Comparison of ENCODE assay signal across 21 mouse cellular contexts in the genomic region with DNA sequence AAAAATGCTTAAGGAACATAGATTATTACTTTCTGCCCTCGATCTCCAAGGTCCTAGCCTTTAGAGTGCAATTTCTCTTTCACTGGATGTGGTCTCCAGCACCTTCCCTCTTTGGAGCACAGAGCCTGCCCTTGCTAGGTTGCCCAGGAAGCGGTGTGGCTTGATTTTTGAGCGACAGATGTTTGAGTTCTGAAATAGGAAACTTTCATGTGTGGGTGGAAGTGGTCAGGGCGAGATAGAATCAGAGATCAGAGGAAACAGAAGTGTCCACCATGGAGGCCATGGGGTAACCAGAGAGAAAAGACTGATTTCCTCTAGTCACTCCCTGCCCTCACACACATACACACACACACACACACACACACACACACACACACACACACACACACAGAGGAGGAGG. TPM values are rescaled to one million over a fixed set of nuclear protein-coding genes. Genes with fewer than 3 reads are reported as not detected.
DNase-seq lines count a peak whose midpoint lies in the region; ATAC-seq and TF ChIP-seq lines count a peak whose summit lies in the region.
"Had no signal": no experiment of that assay in that cellular context is flagged by ENCODE, and none has a peak within 500 bp of the region (broad histone marks: within the 10 kb centered on the region; RNA-seq: fewer than 3 reads in every experiment).

No protein-coding gene starts in this region.

- peak overlapping the region; percentile 3; the same call in 1 of the 2 replicates for H3K27ac ChIP-seq in liver, postnatal 0 days (ENCODE audit: low read depth)
- H3K27ac ChIP-seq in liver, embryonic 11.5 days (ENCODE audit: low read depth, low read length): no peak overlapping the region
- H3K27ac ChIP-seq in CH12.LX (ENCODE audit: insufficient read depth, low read depth): no peak overlapping the region
- H3K27ac ChIP-seq: liver, embryonic 12.5 days had no signal

- no peaks in the 10 kb centered on the region for H3K79me2 ChIP-seq in CH12.LX (replicated peaks; ENCODE audit: control insufficient read depth, extremely low read depth, insufficient read depth, poor library complexity, severe bottlenecking)

- H3K27me3 ChIP-seq in liver, postnatal 0 days (ENCODE audit: insufficient read depth, low read length): no peaks in the 10 kb centered on the region
- peaks cover 7% of the 10 kb centered on the region; the same call in 1 of the 2 replicates for H3K27me3 ChIP-seq in liver, embryonic 11.5 days (replicated peaks; ENCODE audit: control insufficient read depth, insufficient read depth, low read length)
- no peaks in the 10 kb centered on the region for H3K27me3 ChIP-seq in CH12.LX (replicated peaks)

- dilution Hi-C loops in CH12.LX (cut with MboI; ENCODE audit: extremely low pct_ligation_motif_present, extremely low pct_unique_long_range_greater_than_20kb, low sequenced_read_pairs): no loop called here

- H3K4me2 ChIP-seq in liver, postnatal 0 days (ENCODE audit: low read depth, low read length): no peak overlapping the region
- H3K4me2 ChIP-seq in liver, embryonic 11.5 days: no peak overlapping the region
- 0 out of 2 replicates have a peak overlapping the region, but pooled peaks have one; percentile 1 for H3K4me2 ChIP-seq in CH12.LX (ENCODE audit: insufficient read depth, low read depth, poor library complexity, severe bottlenecking)
- H3K4me2 ChIP-seq: heart, embryonic 11.5 days; liver, embryonic 12.5 days had no signal

- DNase-seq in liver, postnatal 0 days: no peak
- DNase-seq in liver, embryonic 11.5 days (ENCODE audit: low spot score): no peak
- DNase-seq in CH12.LX (ENCODE audit: extremely low read depth): peak; percentile 19
- DNase-seq in induced T-regulatory cell, adult 2 months (ENCODE audit: low read depth): peak; percentile 76
- peak; percentile 53 to 69 for DNase-seq in natural killer cell, adult 2 months (ENCODE audit: low spot score in 2 of 2)
- DNase-seq in frontal cortex, postnatal 14 days (ENCODE audit: low spot score in 2 of 2): no peak
- DNase-seq in cerebellum, postnatal 10 days: no peak
- DNase-seq: adrenal gland, adult 8-10 months; gastrocnemius, postnatal 36 days; kidney, postnatal 10 days; thymus, adult 2 months had no signal

- 20% methylated on average over 4 of the region's 4 CpGs for WGBS in liver, postnatal 0 days (ENCODE audit: insufficient replicate concordance)
- 34% methylated on average over 4 of the region's 4 CpGs for WGBS in liver, embryonic 11.5 days

- no peaks in the 10 kb centered on the region for H3K36me3 ChIP-seq in liver, postnatal 0 days (replicated peaks; ENCODE audit: insufficient read depth, low read length)
- no peaks in the 10 kb centered on the region for H3K36me3 ChIP-seq in liver, embryonic 11.5 days (ENCODE audit: control insufficient read depth, insufficient read depth, low read length)
- no peaks in the 10 kb centered on the region for H3K36me3 ChIP-seq in CH12.LX (replicated peaks in 1 of 2; ENCODE audit: control insufficient read depth in 1 of 2, insufficient read depth in 1 of 2, low read length in 1 of 2)
- H3K36me3 ChIP-seq: liver, embryonic 12.5 days; midbrain, embryonic 10.5 days had no signal

- TF ChIP-seq CTCF in liver, postnatal 0 days (IDR thresholded peaks at IDR 0.05; ENCODE audit: low read depth): no peak
- no peak for TF ChIP-seq CTCF in CH12.LX (conservative IDR thresholded peaks at IDR 0.05 in 1 of 2, IDR thresholded peaks at IDR 0.05 in 1 of 2; ENCODE audit: low read depth in 2 of 2, low read length in 2 of 2)

- TF ChIP-seq RAD21 in CH12.LX (IDR thresholded peaks at IDR 0.05; ENCODE audit: low read depth, low read length): no peak

- H3K9ac ChIP-seq in liver, postnatal 0 days (replicated peaks): no peak overlapping the region
- no peak overlapping the region for H3K9ac ChIP-seq in liver, embryonic 11.5 days (ENCODE audit: low read depth, low read length)
- no peak overlapping the region for H3K9ac ChIP-seq in CH12.LX (ENCODE audit: insufficient read depth, low read depth)
- H3K9ac ChIP-seq: liver, embryonic 12.5 days had no signal

- no peak for TF ChIP-seq POLR2A in CH12.LX (IDR thresholded peaks at IDR 0.05; ENCODE audit: low read depth, low read length)

- no peak for ATAC-seq in liver, postnatal 0 days
- ATAC-seq in liver, embryonic 11.5 days (replicated peaks; ENCODE audit: low FRiP score): no peak
- no peak for ATAC-seq in megakaryocyte-erythroid progenitor cell, adult 5-6 weeks (replicated peaks; ENCODE audit: low FRiP score, low TSS enrichment, poor library complexity, severe bottlenecking)
- ATAC-seq: intestine, embryonic 16.5 days; liver, embryonic 12.5 days had no signal

- no peak for TF ChIP-seq EP300 in liver, postnatal 0 days (IDR thresholded peaks at IDR 0.05; ENCODE audit: low read depth)
- no peak for TF ChIP-seq EP300 in CH12.LX (IDR thresholded peaks at IDR 0.05; ENCODE audit: low read length)

- no peak overlapping the region for H3K4me3 ChIP-seq in liver, postnatal 0 days (ENCODE audit: low read depth, low read length)
- no peak overlapping the region for H3K4me3 ChIP-seq in liver, embryonic 11.5 days (ENCODE audit: low read depth, low read length)
- H3K4me3 ChIP-seq in CH12.LX (replicated peaks in 1 of 3; ENCODE audit: low read depth in 2 of 3, low read length in 2 of 3, poor library complexity in 1 of 3): no peak overlapping the region
- H3K4me3 ChIP-seq: liver, embryonic 12.5 days; midbrain, embryonic 10.5 days had no signal

- H3K4me1 ChIP-seq in liver, postnatal 0 days (ENCODE audit: insufficient read depth): peaks cover 44% of the 10 kb centered on the region
- H3K4me1 ChIP-seq in liver, embryonic 11.5 days (replicated peaks; ENCODE audit: control insufficient read depth, insufficient read depth, low read length): peaks cover 33% of the 10 kb centered on the region
- peaks cover 20 to 60% of the 10 kb centered on the region in 2 experiments for H3K4me1 ChIP-seq in CH12.LX (ENCODE audit: control insufficient read depth in 1 of 2, insufficient read depth in 2 of 2)

- no peaks in the 10 kb centered on the region for H3K9me3 ChIP-seq in liver, postnatal 0 days (ENCODE audit: low read length)
- H3K9me3 ChIP-seq in liver, embryonic 11.5 days (ENCODE audit: control insufficient read depth, low read length): no peaks in the 10 kb centered on the region
- H3K9me3 ChIP-seq in CH12.LX (replicated peaks; ENCODE audit: low read length): no peaks in the 10 kb centered on the region
- H3K9me3 ChIP-seq: liver, embryonic 12.5 days; midbrain, embryonic 10.5 days had no signal

- in situ Hi-C loops in CH12.LX (cut with MboI; ENCODE audit: low pct_ligation_motif_present, low pct_unique_long_range_greater_than_20kb, low sequenced_read_pairs): loop anchor here (25.0 kb wide), 2 partner anchors 269 to 494 kb away; a partner anchor contains a TSS

TF ChIP-seq in CH12.LX, 34 proteins besides CTCF, POLR2A, EP300 and RAD21 (continues in another document):
- no peak for TF ChIP-seq MEF2A (IDR thresholded peaks at IDR 0.05; ENCODE audit: borderline replicate concordance, low read depth, low read length)
- no peak for TF ChIP-seq USF1 (IDR thresholded peaks at IDR 0.05; ENCODE audit: low read depth, low read length)
- no peak for TF ChIP-seq ZKSCAN1 (IDR thresholded peaks at IDR 0.05; ENCODE audit: borderline replicate concordance, low read depth, low read length)

RNA-seq across cellular contexts. Expression of a gene that starts 8.3 kb away (rescaled TPM):
- polyA plus RNA-seq in liver, postnatal 0 days (2015; fragmentation: Nextera tagmentation; extraction: Ambion mirVana): 0.29 and 1.4 TPM in 2 replicates
- 0.16 and 0.22 TPM in 2 replicates for polyA plus RNA-seq in liver, embryonic 11.5 days (2014; fragmentation: Nextera tagmentation; extraction: Ambion mirVana)
- total RNA-seq in CH12.LX (2012; rRNA removed) (0.13 and 0.21 TPM in 2 replicates), CH12.LX (2014; rRNA removed) (0.03 and 0.07 TPM in 2 replicates)
- 0.23 and 0.33 TPM in 2 replicates for polyA plus RNA-seq in CH12.LX (2012; ENCODE audit: insufficient read length, low read depth)
- total RNA-seq in megakaryocyte-erythroid progenitor cell, adult 5-6 weeks (2014; fragmentation: Nextera tagmentation): not detected in 2 replicates
- not detected in 2 replicates for total RNA-seq in megakaryocyte-erythroid progenitor cell, adult 5-6 weeks (2017)

RNA-seq across cellular contexts. Expression of a gene that starts 22.9 kb away (rescaled TPM):
- 0.07 TPM in 2 replicates for polyA plus RNA-seq in liver, postnatal 0 days (2015; fragmentation: Nextera tagmentation; extraction: Ambion mirVana)
- polyA plus RNA-seq in liver, embryonic 11.5 days (2014; fragmentation: Nextera tagmentation; extraction: Ambion mirVana): 0.39 and 0.51 TPM in 2 replicates
- total RNA-seq in CH12.LX (2012; rRNA removed) (0.04 TPM in 1 of 2 replicates, not detected in the other), CH12.LX (2014; rRNA removed) (not detected in 2 replicates)
- polyA plus RNA-seq in CH12.LX (2012; ENCODE audit: insufficient read length, low read depth): 0.07 and 0.10 TPM in 2 replicates
- total RNA-seq in megakaryocyte-erythroid progenitor cell, adult 5-6 weeks (2014; fragmentation: Nextera tagmentation): not detected in 2 replicates
- total RNA-seq in megakaryocyte-erythroid progenitor cell, adult 5-6 weeks (2017): not detected in 2 replicates
- total RNA-seq: gastrocnemius, postnatal 36 days had no signal
- polyA plus RNA-seq: intestine, embryonic 16.5 days; liver, embryonic 12.5 days; lung, embryonic 16.5 days had no signal

RNA-seq across cellular contexts. Expression of a gene that starts 34.8 kb away (rescaled TPM):
- 0.17 and 0.19 TPM in 2 replicates for polyA plus RNA-seq in liver, postnatal 0 days (2015; fragmentation: Nextera tagmentation; extraction: Ambion mirVana)
- 0.10 TPM in 1 of 2 replicates, not detected in the other for polyA plus RNA-seq in liver, embryonic 11.5 days (2014; fragmentation: Nextera tagmentation; extraction: Ambion mirVana)
- total RNA-seq in CH12.LX (2012; rRNA removed) (0.08 and 0.13 TPM in 2 replicates), CH12.LX (2014; rRNA removed) (not detected in 2 replicates)
- polyA plus RNA-seq in CH12.LX (2012; ENCODE audit: insufficient read length, low read depth): 0.06 TPM in 1 of 2 replicates, not detected in the other
- total RNA-seq in megakaryocyte-erythroid progenitor cell, adult 5-6 weeks (2014; fragmentation: Nextera tagmentation): not detected in 2 replicates
- total RNA-seq in megakaryocyte-erythroid progenitor cell, adult 5-6 weeks (2017): 0.15 and 0.75 TPM in 2 replicates
- total RNA-seq: gastrocnemius, postnatal 36 days had no signal

RNA-seq across cellular contexts. Expression of a gene that starts 44.8 kb away (rescaled TPM):
- polyA plus RNA-seq in liver, postnatal 0 days (2015; fragmentation: Nextera tagmentation; extraction: Ambion mirVana): 12.8 and 13.1 TPM in 2 replicates
- polyA plus RNA-seq in liver, embryonic 11.5 days (2014; fragmentation: Nextera tagmentation; extraction: Ambion mirVana): 32.9 and 33.9 TPM in 2 replicates
- total RNA-seq in CH12.LX (2012; rRNA removed): 29.3 and 37.0 TPM in 2 replicates
- 7.4 and 8.3 TPM in 2 replicates for total RNA-seq in CH12.LX (2014; rRNA removed)
- 22.1 and 25.9 TPM in 2 replicates for polyA plus RNA-seq in CH12.LX (2012; ENCODE audit: insufficient read length, low read depth)
- total RNA-seq in megakaryocyte-erythroid progenitor cell, adult 5-6 weeks (2014; fragmentation: Nextera tagmentation): 9.3 and 23.6 TPM in 2 replicates
- 9.7 and 16.4 TPM in 2 replicates for total RNA-seq in megakaryocyte-erythroid progenitor cell, adult 5-6 weeks (2017)

RNA-seq across cellular contexts. Expression of a gene that starts 48.0 kb away (rescaled TPM):
- 0.04 and 0.08 TPM in 2 replicates for polyA plus RNA-seq in liver, postnatal 0 days (2015; fragmentation: Nextera tagmentation; extraction: Ambion mirVana)
- not detected in 2 replicates for polyA plus RNA-seq in liver, embryonic 11.5 days (2014; fragmentation: Nextera tagmentation; extraction: Ambion mirVana)
- not detected in 2 replicates for total RNA-seq in CH12.LX (2012; rRNA removed)
- total RNA-seq in CH12.LX (2014; rRNA removed): not detected in 2 replicates
- polyA plus RNA-seq in CH12.LX (2012; ENCODE audit: insufficient read length, low read depth): 0.07 TPM in 1 of 2 replicates, not detected in the other
- not detected in 2 replicates for total RNA-seq in megakaryocyte-erythroid progenitor cell, adult 5-6 weeks (2014; fragmentation: Nextera tagmentation)
- not detected in 2 replicates for total RNA-seq in megakaryocyte-erythroid progenitor cell, adult 5-6 weeks (2017)
- total RNA-seq: heart, postnatal 25 days; layer of hippocampus, postnatal 10 days; left cerebral cortex, postnatal 36 days had no signal
- polyA plus RNA-seq: cerebellum, adult 2 months; intestine, embryonic 16.5 days; liver, embryonic 12.5 days; lung, embryonic 16.5 days; midbrain, embryonic 10.5 days had no signal

Comparison
In these comparisons a context has a peak if more than half of its experiments do, and no peak if none do; other contexts are left out.
1. DNase-seq: peak in CH12.LX (single experiment), induced T-regulatory cell, adult 2 months (single experiment) and natural killer cell, adult 2 months (2 of 2); none in liver, postnatal 0 days (single experiment), liver, embryonic 11.5 days (single experiment), frontal cortex, postnatal 14 days (0 of 2) and cerebellum, postnatal 10 days (0 of 2).